Mouse (Mus musculus) natural killer cell, adult 2 months (primary cell): ENCODE results near the gene Cd248.
"Not testable (repeated sequence)": the region's sequence is repeated elsewhere in the genome, so short reads cannot be mapped to it uniquely, and the experiment has no call there.

Source experiments
- DNase-seq, 2 experiments: peaks; one replicate each; pipeline ENCODE4 v3.0.0; 2022; ENCODE audit warnings: low spot score in 2 of 2

Gene Cd248

GRCm38 (mm10) chr19:5073518-5073917 is 5.6 kb downstream of the Cd248 start:
- no peak for DNase-seq

GRCm38 (mm10) chr19:5079279-5079678 is 11.4 kb downstream of the Cd248 start:
- DNase-seq: no peak

- DNase-seq: no peak
These were observed 14.1 kb downstream of the Cd248 start for GRCm38 (mm10) chr19:5082005-5082404.

- no peak for DNase-seq
These were observed 14.7 kb downstream of the Cd248 start for GRCm38 (mm10) chr19:5082596-5082995.

GRCm38 (mm10) chr19:5083961-5084833 is 16.3 kb downstream of the Cd248 start:
- peak; percentile 42 to 60 for DNase-seq

- peak in 1 of 2 experiments; percentile 32 for DNase-seq
These were observed 16.9 kb downstream of the Cd248 start for GRCm38 (mm10) chr19:5084834-5085144.

GRCm38 (mm10) chr19:5085145-5085863 is 17.4 kb downstream of the Cd248 start, which contains the start of gene Tmem151a:
Gene Tmem151a (minus strand): TSS chr19:5085531.
- DNase-seq: peak; percentile 31 to 35

GRCm38 (mm10) chr19:5086533-5086932 is 18.7 kb downstream of the Cd248 start:
- not testable (repeated sequence) for DNase-seq

GRCm38 (mm10) chr19:5087884-5088728 is 20.2 kb downstream of the Cd248 start, which contains the start of gene Yif1a:
Gene Yif1a (plus strand): TSS chr19:5088538.
- DNase-seq: peak; percentile 94

GRCm38 (mm10) chr19:5089324-5089723 is 21.4 kb downstream of the Cd248 start:
- no peak for DNase-seq

GRCm38 (mm10) chr19:5092083-5092482 is 24.2 kb downstream of the Cd248 start:
- no peak for DNase-seq

GRCm38 (mm10) chr19:5093481-5094242 is 25.8 kb downstream of the Cd248 start:
- no peak for DNase-seq

- peak; percentile 77 to 85 for DNase-seq
These were observed 26.4 kb downstream of the Cd248 start for GRCm38 (mm10) chr19:5094243-5094632.

GRCm38 (mm10) chr19:5094746-5095417 is 27.0 kb downstream of the Cd248 start:
- no peak for DNase-seq

- DNase-seq: no peak
These were observed 28.1 kb downstream of the Cd248 start for GRCm38 (mm10) chr19:5095887-5096474.

- no peak for DNase-seq
These were observed 29.9 kb downstream of the Cd248 start for GRCm38 (mm10) chr19:5097521-5098362.

- DNase-seq: no peak
These were observed 30.7 kb downstream of the Cd248 start, which contains the start of gene Cnih2 for GRCm38 (mm10) chr19:5098363-5099143. Gene Cnih2 (minus strand): TSS chr19:5098521.

- DNase-seq: no peak
These were observed 38.2 kb downstream of the Cd248 start for GRCm38 (mm10) chr19:5106074-5106473.
